Mouse (Mus musculus) limb, embryonic 12.5 days (tissue): ENCODE measurements at regions not wholly inside any gene's neighbourhood (a gene's known extent, or its start where the extent isn't known, plus 50 kb on each side); places are given as distances from the start of the nearest gene placed in this dataset.

ENCODE experiments used
- ATAC-seq: fragments of 200-750 bp; cut with Nextera tagmentation; 2 replicates; pipeline ENCODE4 v1.8.0; 2017; ENCODE audit warnings: low read depth, moderate TSS enrichment; ENCODE audit not compliant: insufficient number of reproducible peaks, insufficient read depth, low FRiP score, low TSS enrichment
- H3K27ac ChIP-seq: fragments of 300-500 bp; sonication (generic); 2 replicates; pipeline ENCODE4 v1.5.1; 2016; ENCODE audit warnings: mild to moderate bottlenecking, moderate library complexity
- H3K27me3 ChIP-seq: fragments of 300-500 bp; sonication (generic); 2 replicates; pipeline ENCODE4 v1.6.1; 2016; ENCODE audit warnings: mild to moderate bottlenecking, moderate library complexity
- H3K36me3 ChIP-seq: fragments of 300-500 bp; sonication (generic); 2 replicates; pipeline ENCODE4 v1.6.1; 2016; ENCODE audit warnings: mild to moderate bottlenecking, moderate library complexity
- H3K4me1 ChIP-seq: fragments of 300-500 bp; sonication (generic); replicated peaks from 2 replicates; pipeline ENCODE4 v1.6.1; 2016
- H3K4me2 ChIP-seq: fragments of 300-500 bp; sonication (generic); 2 replicates; pipeline ENCODE4 v1.6.1; 2016; ENCODE audit warnings: mild to moderate bottlenecking, moderate library complexity
- H3K4me3 ChIP-seq: fragments of 300-500 bp; sonication (generic); replicated peaks from 2 replicates; pipeline ENCODE4 v1.5.1; 2016; ENCODE audit warnings: mild to moderate bottlenecking
- H3K9ac ChIP-seq: fragments of 300-500 bp; sonication (generic); replicated peaks from 2 replicates; pipeline ENCODE4 v1.6.1; 2016; ENCODE audit warnings: mild to moderate bottlenecking, moderate library complexity
- H3K9me3 ChIP-seq: fragments of 300-500 bp; sonication (generic); 2 replicates; pipeline ENCODE4 v1.6.1; 2016; ENCODE audit warnings: mild to moderate bottlenecking, moderate library complexity
- whole genome bisulfite sequencing: fragments of 180-500 bp; shearing (Covaris S2); methylation state at CpG from one replicate; pipeline ENCODE4 v1.1.7; 2016; 5-methylcytosine and 5-hydroxymethylcytosine counted together

- Histone ChIP-seq H3K9me3 (no peaks in the 10 kb centered on the region), H3K36me3 (no peaks in the 10 kb centered on the region), H3K4me1 (no peaks in the 10 kb centered on the region), H3K9ac (no peak overlapping the region), H3K4me3 (no peak overlapping the region), H3K4me2 (no peak overlapping the region), H3K27me3 (no peaks in the 10 kb centered on the region), H3K27ac (no peak overlapping the region)
- ATAC-seq: no peak
- 84% methylated on average over 3 of the region's 3 CpGs for WGBS
Observed at GRCm38 (mm10) chr4:75730798-75731400, 452.8 kb upstream of the Dmac1 start.

GRCm38 (mm10) chr4:75714652-75715051 lies 436.5 kb upstream of the Dmac1 start:
- no peak overlapping the region for H3K9ac ChIP-seq
- H3K27ac ChIP-seq: no peak overlapping the region
- no peak for ATAC-seq
- peaks cover 4% of the 10 kb centered on the region; the same call in 1 of the 2 replicates for H3K9me3 ChIP-seq
- H3K27me3 ChIP-seq: no peaks in the 10 kb centered on the region
- H3K4me2 ChIP-seq: no peak overlapping the region
- no peak overlapping the region for H3K4me3 ChIP-seq
- 92% methylated on average over 3 of the region's 3 CpGs for WGBS
- H3K36me3 ChIP-seq: no peaks in the 10 kb centered on the region
- H3K4me1 ChIP-seq: no peaks in the 10 kb centered on the region

- H3K4me2 ChIP-seq: no peak overlapping the region
- 77% methylated on average over 1 of the region's 1 CpGs for WGBS
- H3K4me3 ChIP-seq: no peak overlapping the region
- no peaks in the 10 kb centered on the region for H3K27me3 ChIP-seq
- no peak overlapping the region for H3K9ac ChIP-seq
- peaks cover 4% of the 10 kb centered on the region; the same call in 1 of the 2 replicates for H3K9me3 ChIP-seq
- no peaks in the 10 kb centered on the region for H3K4me1 ChIP-seq
- no peak for ATAC-seq
- no peak overlapping the region for H3K27ac ChIP-seq
- H3K36me3 ChIP-seq: no peaks in the 10 kb centered on the region
Observed at GRCm38 (mm10) chr4:75713960-75714359, 435.9 kb upstream of the Dmac1 start.

GRCm38 (mm10) chr4:75700780-75701378 lies 422.8 kb upstream of the Dmac1 start:
- 75% methylated on average over 3 of the region's 3 CpGs for WGBS
- Histone ChIP-seq H3K9me3 (no peaks in the 10 kb centered on the region), H3K4me3 (no peak overlapping the region), H3K9ac (no peak overlapping the region), H3K36me3 (no peaks in the 10 kb centered on the region), H3K4me1 (no peaks in the 10 kb centered on the region), H3K27ac (no peak overlapping the region), H3K27me3 (no peaks in the 10 kb centered on the region), H3K4me2 (no peak overlapping the region)
- ATAC-seq: no peak

GRCm38 (mm10) chr4:75676590-75677174 lies 398.6 kb upstream of the Dmac1 start:
- Histone ChIP-seq H3K4me2 (no peak overlapping the region), H3K27ac (no peak overlapping the region), H3K9me3 (no peaks in the 10 kb centered on the region), H3K4me3 (no peak overlapping the region), H3K9ac (no peak overlapping the region), H3K27me3 (no peaks in the 10 kb centered on the region), H3K36me3 (no peaks in the 10 kb centered on the region), H3K4me1 (no peaks in the 10 kb centered on the region)
- no peak for ATAC-seq
- WGBS: 64% methylated on average over 3 of the region's 3 CpGs

GRCm38 (mm10) chr4:75641046-75641445 lies 362.9 kb upstream of the Dmac1 start:
- ATAC-seq: no peak
- no peak overlapping the region for H3K4me2 ChIP-seq

GRCm38 (mm10) chr4:75636627-75637026 lies 358.5 kb upstream of the Dmac1 start:
- Histone ChIP-seq H3K4me3 (no peak overlapping the region), H3K9me3 (no peaks in the 10 kb centered on the region; the same call in 1 of the 2 replicates), H3K4me2 (no peak overlapping the region), H3K9ac (no peak overlapping the region), H3K27me3 (no peaks in the 10 kb centered on the region), H3K4me1 (no peaks in the 10 kb centered on the region), H3K36me3 (no peaks in the 10 kb centered on the region), H3K27ac (no peak overlapping the region)
- ATAC-seq: no peak
- 33% methylated on average over 1 of the region's 1 CpGs for WGBS

More at GRCm38 (mm10) chr4:75641046-75641445, 362.9 kb upstream of the Dmac1 start:
- Histone ChIP-seq H3K4me1 (no peaks in the 10 kb centered on the region), H3K36me3 (no peaks in the 10 kb centered on the region), H3K9me3 (no peaks in the 10 kb centered on the region; the same call in 1 of the 2 replicates), H3K27me3 (no peaks in the 10 kb centered on the region), H3K9ac (no peak overlapping the region), H3K4me3 (no peak overlapping the region), H3K27ac (no peak overlapping the region)

- Histone ChIP-seq H3K9me3 (peaks cover 4% of the 10 kb centered on the region; the same call in 1 of the 2 replicates), H3K4me1 (no peaks in the 10 kb centered on the region), H3K4me3 (no peak overlapping the region), H3K27ac (no peak overlapping the region), H3K27me3 (no peaks in the 10 kb centered on the region), H3K9ac (no peak overlapping the region), H3K36me3 (no peaks in the 10 kb centered on the region), H3K4me2 (no peak overlapping the region)
- ATAC-seq: no peak
- 87% methylated on average over 3 of the region's 3 CpGs for WGBS
Observed at GRCm38 (mm10) chr4:75589901-75590300, 311.8 kb upstream of the Dmac1 start.

GRCm38 (mm10) chr4:75588095-75588875 lies 310.2 kb upstream of the Dmac1 start:
- no peak for ATAC-seq
- H3K4me1 ChIP-seq: no peaks in the 10 kb centered on the region
- no peak overlapping the region for H3K27ac ChIP-seq
- H3K9me3 ChIP-seq: no peaks in the 10 kb centered on the region
- H3K4me3 ChIP-seq: no peak overlapping the region
- no peak overlapping the region for H3K4me2 ChIP-seq
- 74% methylated on average over 6 of the region's 6 CpGs for WGBS
- no peaks in the 10 kb centered on the region for H3K36me3 ChIP-seq
- no peaks in the 10 kb centered on the region for H3K27me3 ChIP-seq
- no peak overlapping the region for H3K9ac ChIP-seq

GRCm38 (mm10) chr4:75579865-75580264 lies 301.8 kb upstream of the Dmac1 start:
- H3K36me3 ChIP-seq: no peaks in the 10 kb centered on the region
- no peak for ATAC-seq
- 90% methylated on average over 1 of the region's 1 CpGs for WGBS

GRCm38 (mm10) chr4:75572603-75573002 lies 294.5 kb upstream of the Dmac1 start:
- H3K4me3 ChIP-seq: no peak overlapping the region
- H3K9ac ChIP-seq: no peak overlapping the region
- no peak overlapping the region for H3K27ac ChIP-seq
- H3K9me3 ChIP-seq: no peaks in the 10 kb centered on the region
- H3K27me3 ChIP-seq: no peaks in the 10 kb centered on the region
- H3K36me3 ChIP-seq: no peaks in the 10 kb centered on the region
- H3K4me2 ChIP-seq: no peak overlapping the region
- no peak for ATAC-seq
- no peaks in the 10 kb centered on the region for H3K4me1 ChIP-seq

More at GRCm38 (mm10) chr4:75579865-75580264, 301.8 kb upstream of the Dmac1 start:
- H3K4me1 ChIP-seq: no peaks in the 10 kb centered on the region
- H3K4me2 ChIP-seq: no peak overlapping the region
- H3K9ac ChIP-seq: no peak overlapping the region
- no peak overlapping the region for H3K4me3 ChIP-seq
- H3K27me3 ChIP-seq: no peaks in the 10 kb centered on the region
- no peak overlapping the region for H3K27ac ChIP-seq
- no peaks in the 10 kb centered on the region for H3K9me3 ChIP-seq
